Mouse (Mus musculus) macrophage (primary cell): ENCODE data around the gene Lamtor3. TPM values are rescaled to one million over a fixed set of nuclear protein-coding genes. Genes with fewer than 3 reads are reported as not detected.
A peak's percentile ranks its signal among the peaks of the same experiment; 100 is the strongest.

Experiments
- H3K27ac ChIP-seq: fragments of 350-480 bp; formaldehyde crosslinking; 2 replicates; pipeline ENCODE4 v1.9.0; 2021
- H3K36me3 ChIP-seq: fragments of 350-480 bp; formaldehyde crosslinking; 2 replicates; pipeline ENCODE4 v1.9.0; 2021; ENCODE audit errors: inconsistent target
- H3K4me3 ChIP-seq: fragments of 350-480 bp; formaldehyde crosslinking; 2 replicates; pipeline ENCODE4 v1.9.0; 2021; ENCODE audit errors: inconsistent target
- H3K79me2 ChIP-seq: fragments of 350-480 bp; formaldehyde crosslinking; 2 replicates; pipeline ENCODE4 v1.9.0; 2021; ENCODE audit errors: inconsistent target
- WGBS: methylation state at CpG from one replicate; pipeline ENCODE4 v1.1.7; 2026; ENCODE audit warnings: inconsistent platforms; ENCODE audit not compliant: missing documents; 5-methylcytosine and 5-hydroxymethylcytosine counted together
- polyA plus RNA-seq: library from polyadenylated mRNA; stranded (reverse); fragments of 250-400 nt; gene quantifications from 3 replicates; pipeline ENCODE4 v1.2.4, GENCODE M21; 2018; ENCODE audit warnings: inconsistent platforms
- total RNA-seq, 78 experiments: library from RNA; depleted of rRNA; stranded (reverse); fragments of 250-400 nt; gene quantifications; 1 replicate in 9 of 78; 2 replicates in 24 of 78; 3 replicates in 43 of 78; 4 replicates in 2 of 78; pipeline ENCODE4 v1.2.4; 2018; ENCODE audit warnings: inconsistent platforms in 56 of 78

The Lamtor3 gene
- 100 to 1,000 TPM in 25 of 26 experiments, 10 to 100 TPM in 1; 84.2 to 338 (median 182) TPM for total RNA-seq (2018; cell fraction: chromatin; rRNA removed)
- total RNA-seq (2018; cell fraction: cytosol; rRNA removed) = 100 to 1,000 TPM in 25 of 26 experiments, 10 to 100 TPM in 1; 98.0 to 162 (median 137) TPM
- 100 to 1,000 TPM in 23 of 26 experiments, 10 to 100 TPM in 3; 92.8 to 273 (median 149) TPM for total RNA-seq (2018; cell fraction: nucleus; rRNA removed)
- polyA plus RNA-seq = 132 to 168 TPM (median 156 TPM) in 3 replicates

GRCm38 (mm10) chr3:137918172-137918931 lies at the start of gene Lamtor3:
TSS of gene Lamtor3 (plus strand) at chr3:137918506.
- peaks cover 1% of the 10 kb centered on the region; the same call in 1 of the 2 replicates for H3K36me3 ChIP-seq
- peak within 1 kb of the TSS; percentile 90 for H3K27ac ChIP-seq
- H3K4me3 ChIP-seq = peak within 1 kb of the TSS; percentile 94
- under 1% methylated on average over 47 of the region's 47 CpGs for WGBS
- peaks cover 48% of the 10 kb centered on the region for H3K79me2 ChIP-seq

GRCm38 (mm10) chr3:137869395-137869794 lies 48.9 kb upstream of the Lamtor3 start:
- Histone ChIP-seq H3K79me2 (peaks cover 77% of the 10 kb centered on the region), H3K27ac (peak overlapping the region; percentile 83), H3K4me3 (no peak overlapping the region; the same call in 1 of the 2 replicates), H3K36me3 (peaks cover 4% of the 10 kb centered on the region; the same call in 1 of the 2 replicates)
- WGBS = 34% methylated on average over 9 of the region's 9 CpGs

GRCm38 (mm10) chr3:137879313-137879712 lies 39.0 kb upstream of the Lamtor3 start:
- Histone ChIP-seq H3K79me2 (peaks cover 87% of the 10 kb centered on the region), H3K36me3 (peaks cover 2% of the 10 kb centered on the region; the same call in 1 of the 2 replicates), H3K4me3 (no peak overlapping the region), H3K27ac (peak overlapping the region; percentile 68)
- 15% methylated on average over 3 of the region's 3 CpGs for WGBS

GRCm38 (mm10) chr3:137880109-137880748 lies 38.1 kb upstream of the Lamtor3 start:
- WGBS = 11% methylated on average over 4 of the region's 4 CpGs
- peaks cover 88% of the 10 kb centered on the region for H3K79me2 ChIP-seq
- peak overlapping the region; percentile 68 for H3K27ac ChIP-seq
- H3K36me3 ChIP-seq = no peaks in the 10 kb centered on the region
- no peak overlapping the region for H3K4me3 ChIP-seq

GRCm38 (mm10) chr3:137881093-137881492 lies 37.2 kb upstream of the Lamtor3 start:
- H3K36me3 ChIP-seq = peaks cover 5% of the 10 kb centered on the region; the same call in 1 of the 2 replicates

GRCm38 (mm10) chr3:137887961-137888360 lies 30.3 kb upstream of the Lamtor3 start:
- WGBS = 69% methylated on average over 7 of the region's 7 CpGs
- Histone ChIP-seq H3K79me2 (peaks cover 31% of the 10 kb centered on the region), H3K4me3 (no peak overlapping the region), H3K36me3 (peaks cover 46% of the 10 kb centered on the region), H3K27ac (no peak overlapping the region)

More at GRCm38 (mm10) chr3:137881093-137881492, 37.2 kb upstream of the Lamtor3 start:
- Histone ChIP-seq H3K79me2 (peaks cover 88% of the 10 kb centered on the region), H3K27ac (no peak overlapping the region), H3K4me3 (no peak overlapping the region)
- WGBS = 100% methylated on average over 2 of the region's 5 CpGs

- peaks cover 65% of the 10 kb centered on the region for H3K36me3 ChIP-seq
- H3K27ac ChIP-seq = no peak overlapping the region
- H3K4me3 ChIP-seq = no peak overlapping the region
- peaks cover under 1% of the 10 kb centered on the region; the same call in 1 of the 2 replicates for H3K79me2 ChIP-seq
- 100% methylated on average over 3 of the region's 3 CpGs for WGBS
Measured at GRCm38 (mm10) chr3:137891089-137891488, 27.2 kb upstream of the Lamtor3 start.

- H3K36me3 ChIP-seq = peaks cover 56% of the 10 kb centered on the region
- WGBS = 98% methylated on average over 4 of the region's 4 CpGs
- no peaks in the 10 kb centered on the region; the same call in 1 of the 2 replicates for H3K79me2 ChIP-seq
- no peak overlapping the region for H3K27ac ChIP-seq
- H3K4me3 ChIP-seq = no peak overlapping the region
Measured at GRCm38 (mm10) chr3:137892118-137892517, 26.2 kb upstream of the Lamtor3 start.

- no peak overlapping the region for H3K4me3 ChIP-seq
- peaks cover 58% of the 10 kb centered on the region for H3K36me3 ChIP-seq
- WGBS = 84% methylated on average over 4 of the region's 4 CpGs
- H3K27ac ChIP-seq = no peak overlapping the region
- no peaks in the 10 kb centered on the region; the same call in 1 of the 2 replicates for H3K79me2 ChIP-seq
Measured at GRCm38 (mm10) chr3:137893789-137894188, 24.5 kb upstream of the Lamtor3 start.

- H3K79me2 ChIP-seq = no peaks in the 10 kb centered on the region; the same call in 1 of the 2 replicates
- peaks cover 44% of the 10 kb centered on the region; the same call in 1 of the 2 replicates for H3K36me3 ChIP-seq
- H3K4me3 ChIP-seq = no peak overlapping the region
- WGBS = 90% methylated on average over 3 of the region's 3 CpGs
- no peak overlapping the region for H3K27ac ChIP-seq
Measured at GRCm38 (mm10) chr3:137895196-137895595, 23.1 kb upstream of the Lamtor3 start.

- 87% methylated on average over 4 of the region's 4 CpGs for WGBS
- Histone ChIP-seq H3K79me2 (no peaks in the 10 kb centered on the region), H3K4me3 (no peak overlapping the region), H3K36me3 (peaks cover 47% of the 10 kb centered on the region; the same call in 1 of the 2 replicates), H3K27ac (no peak overlapping the region)
Measured at GRCm38 (mm10) chr3:137896386-137896785, 21.9 kb upstream of the Lamtor3 start.

- Histone ChIP-seq H3K4me3 (no peak overlapping the region), H3K79me2 (no peaks in the 10 kb centered on the region), H3K27ac (no peak overlapping the region), H3K36me3 (peaks cover 52% of the 10 kb centered on the region; the same call in 1 of the 2 replicates)
- WGBS = 67% methylated on average over 3 of the region's 3 CpGs
Measured at GRCm38 (mm10) chr3:137896867-137897266, 21.4 kb upstream of the Lamtor3 start.

- H3K27ac ChIP-seq = no peak overlapping the region
- no peaks in the 10 kb centered on the region for H3K79me2 ChIP-seq
- H3K36me3 ChIP-seq = peaks cover 55% of the 10 kb centered on the region; the same call in 1 of the 2 replicates
- no peak overlapping the region for H3K4me3 ChIP-seq
- WGBS = 50% methylated on average over 5 of the region's 5 CpGs
Measured at GRCm38 (mm10) chr3:137897685-137898084, 20.6 kb upstream of the Lamtor3 start.

- Histone ChIP-seq H3K79me2 (no peaks in the 10 kb centered on the region), H3K36me3 (peaks cover 57% of the 10 kb centered on the region), H3K27ac (no peak overlapping the region), H3K4me3 (no peak overlapping the region)
- WGBS = 60% methylated on average over 10 of the region's 10 CpGs
Measured at GRCm38 (mm10) chr3:137900149-137900548, 18.2 kb upstream of the Lamtor3 start.
